Mouse (Mus musculus) testis, adult 2 months (tissue): ENCODE data around the gene Ehmt1.

Experiments
- CTCF ChIP-seq: fragments of 200-500 bp; IDR thresholded peaks from 2 replicates; pipeline ENCODE4 v1.5.1; 2012; ENCODE audit warnings: low read depth, mild to moderate bottlenecking, inconsistent platforms, low read length, moderate library complexity; ENCODE audit not compliant: control insufficient read depth, insufficient read depth, insufficient replicate concordance
- POLR2A ChIP-seq: fragments of 200-500 bp; IDR thresholded peaks from 2 replicates; pipeline ENCODE4 v1.6.1; 2012; ENCODE audit warnings: low read depth, mild to moderate bottlenecking, inconsistent platforms, low read length, moderate library complexity; ENCODE audit not compliant: control insufficient read depth

DNA sequence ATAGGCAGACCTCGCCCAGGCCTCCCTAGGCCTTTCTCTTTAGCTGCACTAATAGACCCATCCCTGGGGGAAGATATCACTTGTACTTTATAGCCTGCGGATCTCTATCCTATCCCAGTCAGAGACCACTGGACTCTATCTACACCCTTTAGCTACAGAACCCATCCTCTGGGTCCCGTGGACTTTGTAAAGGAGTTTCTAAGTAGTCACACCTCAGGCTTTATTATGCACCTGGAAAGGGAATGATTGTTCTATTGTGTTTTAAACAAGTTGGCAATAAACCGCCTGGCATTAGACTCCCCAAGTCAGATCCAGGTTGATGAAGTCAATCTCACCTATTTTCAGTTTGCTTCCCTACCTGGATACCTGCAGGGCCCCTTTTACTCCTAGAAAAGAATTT lies 7.2 kb downstream of the Ehmt1 start:
- TF ChIP-seq POLR2A, result no peak
- TF ChIP-seq CTCF, result no peak
